Mouse (Mus musculus) hindbrain, embryonic 10.5 days (tissue): ENCODE results near the gene Layn. TPM values are rescaled to one million over a fixed set of nuclear protein-coding genes. Genes with fewer than 3 reads are reported as not detected.
A peak's percentile ranks its signal among the peaks of the same experiment; 100 is the strongest.

ENCODE experiments used
- DNase-seq: peaks from one replicate; pipeline ENCODE4 v3.0.0-alpha.2; 2017; ENCODE audit warnings: low spot score
- H3K27ac ChIP-seq: fragments of 300-500 bp; sonication (generic); 2 replicates; pipeline ENCODE4 v1.5.1; 2016; ENCODE audit warnings: mild to moderate bottlenecking, moderate library complexity
- H3K27me3 ChIP-seq: fragments of 300-500 bp; sonication (generic); 2 replicates; pipeline ENCODE4 v1.6.1; 2016; ENCODE audit warnings: mild to moderate bottlenecking; ENCODE audit not compliant: poor library complexity, insufficient read depth, severe bottlenecking
- H3K36me3 ChIP-seq: fragments of 300-500 bp; sonication (generic); 2 replicates; pipeline ENCODE4 v1.6.1; 2016; ENCODE audit warnings: mild to moderate bottlenecking, moderate library complexity
- H3K4me1 ChIP-seq: fragments of 300-500 bp; sonication (generic); replicated peaks from 2 replicates; pipeline ENCODE4 v1.6.1; 2016; ENCODE audit warnings: mild to moderate bottlenecking
- H3K4me3 ChIP-seq: fragments of 300-500 bp; sonication (generic); 2 replicates; pipeline ENCODE4 v1.5.1; 2016; ENCODE audit warnings: mild to moderate bottlenecking, moderate library complexity
- H3K9me3 ChIP-seq: fragments of 300-500 bp; sonication (generic); 2 replicates; pipeline ENCODE4 v1.6.1; 2016; ENCODE audit warnings: mild to moderate bottlenecking, moderate library complexity
- WGBS: fragments of 180-500 bp; shearing (Covaris S2); methylation state at CpG from one replicate; pipeline ENCODE4 v1.1.7; 2016; 5-methylcytosine and 5-hydroxymethylcytosine counted together
- polyA plus RNA-seq: library from polyadenylated mRNA; unstranded; fragments of >200 nt; fragmentation: Nextera tagmentation; extraction: Ambion mirVana; gene quantifications from 2 replicates; pipeline ENCODE4 v1.2.1, GENCODE M21; 2016

Gene Layn
- polyA plus RNA-seq, 1 experiment from 2014 or later = 0.98 TPM

- no peaks in the 10 kb centered on the region for H3K4me1 ChIP-seq
- DNase-seq = no peak
- H3K4me3 ChIP-seq = no peak overlapping the region
- H3K9me3 ChIP-seq = no peaks in the 10 kb centered on the region
- no peaks in the 10 kb centered on the region for H3K36me3 ChIP-seq
- H3K27ac ChIP-seq = no peak overlapping the region
- 87% methylated on average over 4 of the region's 4 CpGs for WGBS
- no peaks in the 10 kb centered on the region for H3K27me3 ChIP-seq
Measured at GRCm38 (mm10) chr9:51021123-51021795, 55.6 kb downstream of the Layn start.

GRCm38 (mm10) chr9:51020351-51020750 lies 56.5 kb downstream of the Layn start:
- Histone ChIP-seq H3K27ac (no peak overlapping the region), H3K36me3 (no peaks in the 10 kb centered on the region), H3K27me3 (no peaks in the 10 kb centered on the region), H3K4me1 (no peaks in the 10 kb centered on the region), H3K9me3 (no peaks in the 10 kb centered on the region), H3K4me3 (no peak overlapping the region)
- DNase-seq = no peak
- WGBS = 74% methylated on average over 3 of the region's 3 CpGs

GRCm38 (mm10) chr9:51019670-51020069 lies 57.2 kb downstream of the Layn start:
- WGBS = 80% methylated on average over 7 of the region's 7 CpGs
- no peaks in the 10 kb centered on the region for H3K27me3 ChIP-seq
- no peak for DNase-seq
- H3K36me3 ChIP-seq = no peaks in the 10 kb centered on the region
- H3K9me3 ChIP-seq = no peaks in the 10 kb centered on the region
- H3K4me3 ChIP-seq = no peak overlapping the region
- no peaks in the 10 kb centered on the region for H3K4me1 ChIP-seq
- H3K27ac ChIP-seq = no peak overlapping the region

GRCm38 (mm10) chr9:51015732-51016131 lies 61.2 kb downstream of the Layn start:
- 57% methylated on average over 4 of the region's 4 CpGs for WGBS
- H3K36me3 ChIP-seq = no peaks in the 10 kb centered on the region
- no peaks in the 10 kb centered on the region for H3K4me1 ChIP-seq
- H3K4me3 ChIP-seq = no peak overlapping the region
- no peaks in the 10 kb centered on the region for H3K9me3 ChIP-seq
- H3K27ac ChIP-seq = no peak overlapping the region
- no peak for DNase-seq
- H3K27me3 ChIP-seq = peaks cover 10% of the 10 kb centered on the region; the same call in 1 of the 2 replicates

GRCm38 (mm10) chr9:51013644-51014043 lies 63.2 kb downstream of the Layn start:
- Histone ChIP-seq H3K27ac (no peak overlapping the region), H3K4me3 (no peak overlapping the region), H3K9me3 (no peaks in the 10 kb centered on the region), H3K36me3 (no peaks in the 10 kb centered on the region), H3K27me3 (peaks cover 21% of the 10 kb centered on the region), H3K4me1 (peaks cover 10% of the 10 kb centered on the region)
- DNase-seq = no peak
- WGBS = 82% methylated on average over 1 of the region's 1 CpGs

GRCm38 (mm10) chr9:51009656-51009950 lies 67.3 kb downstream of the Layn start:
- Histone ChIP-seq H3K27ac (peak overlapping the region; percentile 93), H3K27me3 (peaks cover 21% of the 10 kb centered on the region), H3K4me3 (peak overlapping the region; percentile 89), H3K9me3 (no peaks in the 10 kb centered on the region), H3K36me3 (no peaks in the 10 kb centered on the region), H3K4me1 (peaks cover 27% of the 10 kb centered on the region)
- no peak for DNase-seq
- 3% methylated on average over 6 of the region's 6 CpGs for WGBS

GRCm38 (mm10) chr9:51008841-51009655 lies 67.8 kb downstream of the Layn start, which contains the start of gene Sik2:
Sik2 (minus strand) TSS chr9:51009073.
- Histone ChIP-seq H3K4me3 (peak within 1 kb of the TSS; percentile 89), H3K36me3 (no peaks in the 10 kb centered on the region), H3K27ac (peak within 1 kb of the TSS; percentile 93), H3K27me3 (peaks cover 21% of the 10 kb centered on the region), H3K4me1 (peaks cover 27% of the 10 kb centered on the region), H3K9me3 (no peaks in the 10 kb centered on the region)
- peak; percentile 95 for DNase-seq
- under 1% methylated on average over 80 of the region's 85 CpGs for WGBS

- peaks cover 21% of the 10 kb centered on the region for H3K27me3 ChIP-seq
- H3K27ac ChIP-seq = peak overlapping the region; percentile 93
- peak; percentile 64 for DNase-seq
- no peaks in the 10 kb centered on the region for H3K36me3 ChIP-seq
- H3K4me3 ChIP-seq = peak overlapping the region; percentile 89
- WGBS = under 1% methylated on average over 65 of the region's 65 CpGs
- H3K4me1 ChIP-seq = peaks cover 27% of the 10 kb centered on the region
- no peaks in the 10 kb centered on the region for H3K9me3 ChIP-seq
Measured at GRCm38 (mm10) chr9:51008068-51008840, 68.6 kb downstream of the Layn start.

GRCm38 (mm10) chr9:51007726-51008067 lies 69.2 kb downstream of the Layn start:
- Histone ChIP-seq H3K9me3 (no peaks in the 10 kb centered on the region), H3K4me1 (peaks cover 27% of the 10 kb centered on the region), H3K27me3 (peaks cover 21% of the 10 kb centered on the region), H3K27ac (peak overlapping the region; percentile 93), H3K4me3 (peak overlapping the region; percentile 89), H3K36me3 (no peaks in the 10 kb centered on the region)
- no peak for DNase-seq
- 16% methylated on average over 10 of the region's 10 CpGs for WGBS

- 8% methylated on average over 4 of the region's 4 CpGs for WGBS
- no peak overlapping the region for H3K27ac ChIP-seq
- no peak overlapping the region for H3K4me3 ChIP-seq
- peaks cover 27% of the 10 kb centered on the region for H3K4me1 ChIP-seq
- DNase-seq = peak; percentile 46
- no peaks in the 10 kb centered on the region for H3K9me3 ChIP-seq
- peaks cover 19% of the 10 kb centered on the region for H3K27me3 ChIP-seq
- H3K36me3 ChIP-seq = no peaks in the 10 kb centered on the region
Measured at GRCm38 (mm10) chr9:51006846-51007245, 70.0 kb downstream of the Layn start.
